Mouse (Mus musculus) olfactory bulb, adult 2 months (tissue): ENCODE data around the gene Rab14. TPM values are rescaled to one million over a fixed set of nuclear protein-coding genes. Genes with fewer than 3 reads are reported as not detected.

Experiments
- H3K27ac ChIP-seq: fragments of 200-500 bp; 2 replicates; pipeline ENCODE4 v1.5.1; 2012; ENCODE audit warnings: low read depth, low read length; ENCODE audit not compliant: insufficient read depth
- H3K4me1 ChIP-seq: fragments of 200-500 bp; 2 replicates; pipeline ENCODE4 v1.6.1; 2012; ENCODE audit warnings: low read length; ENCODE audit not compliant: control insufficient read depth, insufficient read depth
- H3K4me3 ChIP-seq: fragments of 200-500 bp; 2 replicates; pipeline ENCODE4 v1.5.1; 2012; ENCODE audit warnings: mild to moderate bottlenecking, low read depth, low read length, moderate library complexity; ENCODE audit not compliant: insufficient read depth
- CTCF ChIP-seq: fragments of 200-500 bp; IDR thresholded peaks from 2 replicates; pipeline ENCODE4 v1.5.1; 2012; ENCODE audit warnings: low read depth, mild to moderate bottlenecking, low read length, moderate library complexity; ENCODE audit not compliant: insufficient read depth
- POLR2A ChIP-seq: fragments of 200-500 bp; IDR thresholded peaks from 2 replicates; pipeline ENCODE4 v1.6.1; 2012; ENCODE audit warnings: mild to moderate bottlenecking, low read depth, low read length, moderate library complexity; ENCODE audit not compliant: insufficient read depth
- WGBS: fragments of 180-500 bp; shearing (Covaris S2); methylation state at CpG from one replicate; pipeline ENCODE4 v1.1.7; 2018; 5-methylcytosine and 5-hydroxymethylcytosine counted together
- polyA plus RNA-seq: library from polyadenylated mRNA; stranded (reverse); fragments of >200 nt; gene quantifications from 2 replicates; pipeline ENCODE4 v1.2.4, GENCODE M21; 2012; ENCODE audit warnings: low replicate concordance; ENCODE audit not compliant: missing spikeins, insufficient read depth, insufficient read length

Rab14 gene
- polyA plus RNA-seq, 1 experiment = 306 TPM

DNA sequence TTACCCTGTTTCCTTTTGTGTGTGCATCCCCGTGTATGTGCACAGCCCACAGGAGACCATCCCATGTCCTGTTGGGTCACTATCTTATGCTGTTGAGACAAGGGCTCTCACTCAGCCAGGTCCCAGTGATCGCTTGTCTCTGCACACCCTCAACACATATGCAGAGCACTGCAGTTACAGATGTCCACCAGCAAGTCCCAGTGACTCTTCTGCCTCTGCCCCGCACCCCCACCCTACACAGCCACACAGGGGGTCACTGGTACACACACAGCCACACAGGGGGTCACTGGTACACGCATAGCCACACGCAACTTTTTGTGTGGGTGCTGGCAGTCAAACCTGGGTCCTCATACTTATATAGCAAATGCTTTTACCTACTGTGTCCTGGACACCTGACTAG, 37.5 kb downstream of the Rab14 start:
- no peak for TF ChIP-seq CTCF
- no peak for TF ChIP-seq POLR2A
- WGBS = 96% methylated on average over 5 of the region's 5 CpGs

DNA sequence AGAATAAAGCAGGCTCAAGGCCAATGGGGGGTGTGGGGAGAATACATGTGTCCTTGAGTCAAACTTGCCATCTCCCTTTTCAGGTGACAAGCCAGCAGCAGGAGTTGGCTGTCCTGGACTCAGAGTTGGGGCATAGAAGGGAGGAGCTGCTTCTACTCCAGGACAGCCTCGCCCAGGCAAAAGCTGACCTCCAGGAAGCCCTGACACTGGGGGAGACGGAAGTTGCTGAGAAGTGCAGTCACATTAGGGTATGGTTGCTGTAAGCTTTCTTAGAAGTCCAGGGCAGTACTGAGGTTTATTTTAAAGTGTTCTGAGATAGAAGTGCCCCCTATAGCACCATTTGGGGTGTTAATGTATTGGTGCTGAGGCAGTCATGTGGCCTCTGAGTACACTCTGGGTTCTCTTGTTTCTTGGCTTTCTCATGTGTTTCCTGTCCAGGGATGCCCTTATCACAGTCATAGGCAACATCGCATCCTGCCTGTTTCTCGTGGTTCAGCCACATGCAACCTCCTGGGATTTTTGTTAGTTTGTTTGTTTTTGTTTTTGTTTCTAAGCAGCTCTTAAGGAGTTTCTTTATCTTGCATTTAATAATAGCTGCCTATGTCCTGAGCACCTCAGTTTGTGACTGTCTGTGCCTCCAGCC, 39.0 kb downstream of the Rab14 start:
- no peaks in the 10 kb centered on the region for H3K4me1 ChIP-seq
- TF ChIP-seq POLR2A = no peak
- no peak for TF ChIP-seq CTCF
- no peak overlapping the region for H3K4me3 ChIP-seq
- no peak overlapping the region for H3K27ac ChIP-seq
- WGBS = 88% methylated on average over 4 of the region's 4 CpGs

More for the DNA sequence above, 37.5 kb downstream of the Rab14 start:
- Histone ChIP-seq H3K4me1 (no peaks in the 10 kb centered on the region), H3K4me3 (no peak overlapping the region), H3K27ac (no peak overlapping the region)

DNA sequence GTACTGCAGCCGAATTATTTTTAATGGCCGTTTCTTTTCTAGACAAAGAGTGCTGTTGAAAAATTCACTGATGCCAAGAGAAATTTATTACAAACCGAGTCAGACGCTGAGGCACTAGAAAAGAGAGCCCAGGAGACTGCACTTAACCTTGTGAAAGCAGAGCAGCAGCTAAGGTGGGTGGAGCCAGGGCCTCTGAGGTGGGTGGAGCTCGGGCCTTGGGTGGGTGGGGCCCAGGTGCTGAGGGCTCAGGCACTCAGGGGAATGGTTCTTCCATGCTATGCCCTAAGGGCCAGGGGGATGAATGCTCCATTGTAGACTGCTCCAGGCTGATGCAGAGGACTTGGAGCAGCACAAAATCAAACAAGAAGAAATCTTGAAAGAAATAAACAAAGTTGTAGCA, 40.7 kb downstream of the Rab14 start:
- TF ChIP-seq CTCF (no peak), POLR2A (no peak)
- Histone ChIP-seq H3K4me1 (no peaks in the 10 kb centered on the region), H3K4me3 (no peak overlapping the region), H3K27ac (no peak overlapping the region)
- WGBS = 47% methylated on average over 5 of the region's 5 CpGs

DNA sequence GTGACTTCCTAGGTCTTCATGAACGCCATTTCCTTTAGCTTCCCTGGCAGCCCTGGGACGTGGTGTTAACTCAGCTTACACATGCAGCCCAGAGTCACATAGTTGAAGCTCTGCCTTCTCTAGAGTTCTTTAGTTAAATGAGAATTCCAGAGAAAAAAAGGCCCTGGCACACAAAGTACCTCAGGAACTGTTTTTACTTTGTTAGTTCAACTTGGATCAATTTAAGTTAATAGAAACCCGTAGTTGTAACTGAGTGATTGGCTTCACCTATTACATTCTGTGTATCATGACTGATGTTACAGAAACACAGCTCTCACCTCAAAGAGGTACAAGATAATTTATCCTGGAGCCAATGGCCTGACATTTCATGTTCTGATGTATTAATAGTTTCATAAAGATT, 42.6 kb downstream of the Rab14 start:
- Histone ChIP-seq H3K4me3 (no peak overlapping the region), H3K4me1 (no peaks in the 10 kb centered on the region), H3K27ac (no peak overlapping the region)
- WGBS = 88% methylated on average over 3 of the region's 3 CpGs
- no peak for TF ChIP-seq POLR2A
- TF ChIP-seq CTCF = no peak

DNA sequence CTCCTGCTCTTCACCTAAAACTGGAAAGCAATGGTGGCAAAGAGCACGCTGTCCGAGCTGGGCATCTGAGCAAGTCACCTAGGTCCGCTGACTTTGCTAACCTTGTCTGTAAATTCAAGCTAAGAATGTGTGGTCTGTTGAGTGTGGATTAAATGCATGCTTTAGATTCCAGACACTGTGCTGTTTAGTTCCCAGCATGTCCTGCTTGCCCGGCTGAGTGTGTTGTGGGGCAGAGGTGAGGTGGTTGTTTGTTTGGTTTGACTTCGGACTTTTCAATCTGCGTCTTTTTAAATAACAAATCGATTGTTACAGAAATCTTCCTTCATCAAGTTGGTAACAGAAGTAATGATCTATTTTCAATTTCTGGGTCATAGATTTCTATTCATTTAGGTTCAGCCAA, 43.1 kb downstream of the Rab14 start:
- no peak overlapping the region for H3K4me3 ChIP-seq
- H3K27ac ChIP-seq = no peak overlapping the region
- no peaks in the 10 kb centered on the region for H3K4me1 ChIP-seq
- 92% methylated on average over 7 of the region's 7 CpGs for WGBS
- TF ChIP-seq CTCF = no peak
- TF ChIP-seq POLR2A = no peak

DNA sequence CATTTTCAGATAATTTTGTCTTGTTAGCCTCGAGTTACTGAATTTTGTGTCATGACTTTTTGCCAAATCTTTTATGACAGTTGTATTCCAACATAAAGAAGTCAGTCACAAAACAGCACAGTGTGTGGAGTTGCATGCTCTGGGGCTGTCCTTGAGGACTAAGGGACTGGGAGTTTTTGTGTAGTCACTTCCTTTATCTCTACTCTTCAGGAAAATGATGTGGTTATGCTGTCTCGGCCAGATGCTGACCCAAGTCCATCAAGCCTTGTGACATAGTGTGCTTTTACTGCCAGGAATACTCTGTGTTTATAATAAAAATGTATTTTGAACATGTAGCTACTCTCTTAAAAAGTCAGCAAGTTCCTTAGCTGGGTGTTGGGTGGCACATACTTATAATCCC, 43.9 kb downstream of the Rab14 start:
- TF ChIP-seq POLR2A = no peak
- no peak for TF ChIP-seq CTCF
- no peaks in the 10 kb centered on the region for H3K4me1 ChIP-seq
- H3K27ac ChIP-seq = no peak overlapping the region
- H3K4me3 ChIP-seq = no peak overlapping the region
- WGBS = 81% methylated on average over 2 of the region's 2 CpGs

DNA sequence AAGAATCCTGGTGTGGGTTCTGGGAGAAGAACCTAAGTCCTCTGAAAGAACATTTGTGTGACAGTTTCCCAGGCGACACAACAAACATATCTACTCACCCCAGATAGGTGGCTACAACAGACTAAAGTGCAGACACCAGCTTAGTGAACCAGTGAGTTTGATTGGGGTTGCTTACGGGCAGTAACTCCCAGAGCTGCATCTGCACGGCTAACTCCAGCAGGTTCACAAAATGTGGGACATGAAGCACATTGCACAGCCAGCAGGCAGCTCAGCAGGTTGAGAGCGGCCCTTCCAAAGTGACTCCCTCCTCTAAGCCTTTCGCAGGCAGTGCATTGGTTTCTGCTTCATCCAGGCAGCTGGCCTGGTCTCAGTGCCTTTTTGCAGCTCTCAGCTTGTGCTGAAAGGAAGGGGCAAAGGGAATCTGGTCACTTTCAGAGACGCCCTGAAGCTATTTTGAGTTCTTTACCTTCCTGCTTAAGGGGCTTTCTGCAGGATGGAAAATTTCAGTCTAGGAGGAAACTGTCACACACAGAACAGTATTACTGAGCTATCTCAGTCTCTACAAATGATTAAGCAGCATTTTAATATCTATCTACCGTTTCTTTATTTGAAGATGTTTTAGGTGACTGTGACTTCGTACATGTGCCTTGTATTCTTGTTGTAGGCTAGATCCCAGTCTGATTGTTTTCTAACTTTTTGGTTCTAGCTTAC, 46.9 kb downstream of the Rab14 start:
- 91% methylated on average over 8 of the region's 8 CpGs for WGBS
- Histone ChIP-seq H3K27ac (no peak overlapping the region), H3K4me3 (no peak overlapping the region), H3K4me1 (no peaks in the 10 kb centered on the region)
- TF ChIP-seq CTCF (no peak), POLR2A (no peak)

DNA sequence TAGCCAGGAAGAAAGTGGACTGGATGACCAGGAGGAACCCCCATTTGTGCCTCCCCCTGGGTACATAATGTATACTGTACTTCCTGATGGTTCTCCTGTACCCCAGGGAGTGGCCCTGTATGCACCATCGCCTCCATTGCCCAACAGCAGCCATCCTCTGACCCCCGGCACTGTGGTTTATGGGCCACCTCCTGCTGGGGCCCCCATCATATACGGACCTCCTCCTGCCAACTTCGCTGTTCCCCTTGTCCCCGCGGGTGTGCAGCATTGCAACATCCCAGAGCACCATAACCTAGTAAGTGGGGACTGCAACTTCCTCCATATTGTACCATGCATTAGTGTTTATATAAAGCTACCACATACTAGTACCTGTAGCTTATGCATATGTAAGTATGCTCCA, 47.7 kb downstream of the Rab14 start:
- H3K4me3 ChIP-seq = no peak overlapping the region
- WGBS = 92% methylated on average over 6 of the region's 6 CpGs
- H3K27ac ChIP-seq = no peak overlapping the region
- no peaks in the 10 kb centered on the region for H3K4me1 ChIP-seq
- TF ChIP-seq CTCF (no peak), POLR2A (no peak)

DNA sequence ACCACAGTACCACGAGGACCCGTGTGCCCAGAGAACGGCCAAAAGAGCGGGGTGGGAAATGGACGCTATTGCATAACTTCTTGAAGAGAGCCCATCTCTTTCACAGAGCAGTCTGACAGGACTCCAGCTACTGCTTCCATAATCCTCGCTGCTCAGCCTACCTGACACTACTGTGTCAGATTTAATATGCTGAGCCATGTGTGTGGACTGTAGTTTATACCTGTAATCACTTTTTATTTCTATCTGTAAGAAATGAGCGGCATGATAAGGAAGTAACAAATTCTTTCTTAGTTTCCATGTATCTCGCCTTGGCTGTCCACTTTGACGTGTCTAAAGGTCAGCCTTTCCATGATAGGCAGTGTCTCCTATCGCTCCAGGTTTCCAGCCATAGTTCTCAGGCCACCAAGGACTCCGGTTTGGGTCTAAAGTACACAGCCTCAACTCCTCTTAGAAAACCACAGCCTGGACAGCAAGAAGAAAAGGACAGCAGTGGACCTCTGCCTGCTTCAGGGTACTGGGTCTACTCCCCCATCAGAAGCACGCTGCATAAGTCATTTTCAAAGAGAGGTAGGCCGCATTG, 49.5 kb downstream of the Rab14 start:
- WGBS = 95% methylated on average over 13 of the region's 13 CpGs
- TF ChIP-seq POLR2A (no peak), CTCF (no peak)
- Histone ChIP-seq H3K4me3 (no peak overlapping the region), H3K27ac (no peak overlapping the region), H3K4me1 (no peaks in the 10 kb centered on the region)

DNA sequence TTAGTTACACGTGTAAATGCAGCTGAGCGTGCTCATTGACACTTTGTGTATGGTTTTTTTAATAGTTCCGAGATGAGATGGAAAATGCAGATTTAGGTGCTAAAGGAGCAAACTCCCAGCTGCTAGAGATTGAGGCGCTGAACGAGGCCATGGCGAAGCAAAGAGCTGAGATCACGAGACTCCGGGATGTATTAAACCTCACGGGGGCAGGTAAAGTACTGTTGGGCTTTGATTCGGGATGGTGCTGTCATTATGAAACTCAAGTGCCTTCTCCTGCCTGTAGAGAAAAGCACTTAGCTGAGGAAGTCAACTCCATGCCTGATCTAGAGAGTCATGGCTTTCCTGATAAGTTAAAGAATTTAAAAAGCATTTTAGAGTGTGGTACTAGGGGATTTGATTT, 52.1 kb downstream of the Rab14 start:
- H3K4me1 ChIP-seq = no peaks in the 10 kb centered on the region
- no peak for TF ChIP-seq CTCF
- TF ChIP-seq POLR2A = no peak
- 95% methylated on average over 10 of the region's 10 CpGs for WGBS
- H3K27ac ChIP-seq = no peak overlapping the region
- H3K4me3 ChIP-seq = no peak overlapping the region
